Mouse (Mus musculus) liver, embryonic 14.5 days (tissue): ENCODE results near the gene C3.

ENCODE experiments used
- CTCF ChIP-seq: IDR thresholded peaks from 2 replicates; pipeline ENCODE4 v1.5.1; 2016; ENCODE audit warnings: antibody characterized with exemption, low read depth, control low read depth
- EP300 ChIP-seq: IDR thresholded peaks from 2 replicates; pipeline ENCODE4 v1.6.1; 2016; ENCODE audit warnings: antibody characterized with exemption, low read depth

DNA sequence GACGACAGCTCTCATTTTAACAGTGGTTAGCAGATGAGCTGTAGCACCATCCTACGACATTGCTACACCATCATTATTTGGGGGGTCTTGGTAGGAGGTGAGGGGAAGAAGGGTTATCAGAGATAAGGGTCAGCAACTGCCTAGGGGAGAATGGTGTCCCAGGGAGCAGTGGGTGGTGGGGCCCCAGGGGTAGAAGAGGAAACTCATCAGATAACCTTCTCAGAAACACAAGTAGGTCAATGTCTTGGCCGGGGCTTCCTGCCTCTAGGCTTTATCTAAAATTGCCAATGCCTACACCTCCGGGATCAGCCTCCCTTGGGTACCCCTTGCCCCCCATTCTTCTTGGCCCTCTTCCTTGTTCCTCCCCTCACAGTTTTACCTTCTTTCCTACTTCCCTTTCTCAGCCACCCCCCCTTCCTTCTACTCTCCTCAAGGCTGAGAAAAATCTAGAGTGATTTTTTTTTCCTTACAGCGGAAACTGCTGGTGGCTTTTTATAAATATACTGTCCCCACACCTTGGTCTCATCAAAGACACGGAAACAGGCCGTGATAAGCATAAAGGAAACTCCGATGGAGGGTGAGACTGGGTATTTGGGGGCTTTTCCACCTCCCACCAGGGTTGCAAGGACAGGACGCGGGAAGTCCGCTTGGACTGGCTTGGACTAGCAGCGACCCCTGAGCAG lies 39.3 kb downstream of the C3 start:
- TF ChIP-seq EP300 (no peak), CTCF (no peak)
